Comparison of ENCODE assay signal across 11 mouse cellular contexts in the genomic region with DNA sequence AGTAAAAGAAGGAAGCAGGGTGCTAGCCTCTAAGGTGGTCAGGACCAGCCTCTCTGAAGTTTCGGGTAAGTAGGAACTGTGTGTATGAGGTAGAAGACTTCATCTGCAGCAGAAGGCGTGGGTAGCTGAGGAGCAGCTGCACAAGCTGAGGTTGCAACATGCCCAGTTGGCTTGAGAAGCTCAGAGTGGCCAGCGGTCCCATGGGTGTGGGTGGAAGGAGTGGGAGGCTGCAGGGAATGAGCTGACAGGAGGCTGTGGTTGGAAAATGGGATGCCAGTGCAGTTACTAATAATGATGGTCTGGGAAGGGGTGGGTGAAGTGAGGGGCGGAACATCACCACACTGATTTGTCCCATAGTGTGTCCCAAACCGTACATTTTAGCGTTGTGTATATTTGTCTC.
A peak's percentile ranks its signal among the peaks of the same experiment; 100 is the strongest.
DNase-seq lines count a peak whose midpoint lies in the region; ATAC-seq lines count a peak whose summit lies in the region.
"Had no signal": no experiment of that assay in that cellular context is flagged by ENCODE, and none has a peak within 500 bp of the region (broad histone marks: within the 10 kb centered on the region; RNA-seq: fewer than 3 reads in every experiment).

No protein-coding gene starts in this region.

- no peak for ATAC-seq in heart, embryonic 16.5 days (replicated peaks; ENCODE audit: extremely low read depth, insufficient read depth, low FRiP score)
- ATAC-seq in megakaryocyte, adult 5-6 weeks (ENCODE audit: poor library complexity, severe bottlenecking) = 0 out of 2 replicates have a peak, but pooled peaks have one; percentile 20
- no peak for ATAC-seq in neural tube, embryonic 15.5 days (ENCODE audit: low FRiP score)
- ATAC-seq: liver, postnatal 0 days had no signal

- WGBS in heart, embryonic 16.5 days = 83% methylated on average over 6 of the region's 6 CpGs
- WGBS in neural tube, embryonic 15.5 days = 90% methylated on average over 6 of the region's 6 CpGs

- H3K4me3 ChIP-seq in heart, embryonic 16.5 days (ENCODE audit: low read length) = no peak overlapping the region
- no peak overlapping the region for H3K4me3 ChIP-seq in neural tube, embryonic 15.5 days (replicated peaks)

- DNase-seq in left cerebral cortex, adult 18-20 months (ENCODE audit: low spot score in 2 of 2) = peak; percentile 39 to 65
- DNase-seq in left cerebral cortex, postnatal 4 days = no peak
- peak; percentile 12 for DNase-seq in adrenal gland, postnatal 25 days
- DNase-seq in urinary bladder, postnatal 4 days (ENCODE audit: low spot score in 2 of 2) = no peak
- no peak for DNase-seq in urinary bladder, postnatal 25 days (ENCODE audit: low spot score)
- DNase-seq: kidney, adult 8-10 months; liver, postnatal 0 days; spleen, adult 18-20 months had no signal

- peaks cover 6% of the 10 kb centered on the region; the same call in 1 of the 2 replicates for H3K36me3 ChIP-seq in heart, embryonic 16.5 days (ENCODE audit: control insufficient read depth, insufficient read depth)
- no peaks in the 10 kb centered on the region for H3K36me3 ChIP-seq in neural tube, embryonic 15.5 days

- intact Hi-C loops in left cerebral cortex, postnatal 4 days (cut with DNase I) = loop anchor here (10.0 kb wide), 1 partner anchor 100 kb away; no protein-coding TSS in a partner anchor

- no peaks in the 10 kb centered on the region for H3K27me3 ChIP-seq in heart, embryonic 16.5 days (ENCODE audit: control insufficient read depth, insufficient read depth, low read length)
- H3K27me3 ChIP-seq in neural tube, embryonic 15.5 days (replicated peaks) = no peaks in the 10 kb centered on the region

- H3K27ac ChIP-seq in heart, embryonic 16.5 days (ENCODE audit: low read length) = 0 out of 2 replicates have a peak overlapping the region, but pooled peaks have one; percentile 40
- H3K27ac ChIP-seq in neural tube, embryonic 15.5 days (replicated peaks) = no peak overlapping the region

- H3K4me1 ChIP-seq in heart, embryonic 16.5 days (ENCODE audit: control insufficient read depth, insufficient read depth, low read length) = no peaks in the 10 kb centered on the region
- H3K4me1 ChIP-seq in neural tube, embryonic 15.5 days = no peaks in the 10 kb centered on the region

- H3K4me2 ChIP-seq in heart, embryonic 16.5 days (ENCODE audit: low read depth, low read length) = no peak overlapping the region
- no peak overlapping the region for H3K4me2 ChIP-seq in neural tube, embryonic 15.5 days

- no peak overlapping the region for H3K9ac ChIP-seq in heart, embryonic 16.5 days (ENCODE audit: low read length)
- H3K9ac ChIP-seq in neural tube, embryonic 15.5 days (replicated peaks) = no peak overlapping the region
- H3K9ac ChIP-seq: liver, postnatal 0 days had no signal

- no peaks in the 10 kb centered on the region for H3K9me3 ChIP-seq in heart, embryonic 16.5 days (replicated peaks; ENCODE audit: control insufficient read depth, low read length)
- H3K9me3 ChIP-seq in neural tube, embryonic 15.5 days (replicated peaks) = no peaks in the 10 kb centered on the region

Comparison
In these comparisons a context has a peak if more than half of its experiments do, and no peak if none do; other contexts are left out.
1. DNase-seq: peak in left cerebral cortex, adult 18-20 months (2 of 2) and adrenal gland, postnatal 25 days (single experiment); none in left cerebral cortex, postnatal 4 days (single experiment), urinary bladder, postnatal 4 days (0 of 2) and urinary bladder, postnatal 25 days (single experiment).